Mouse (Mus musculus): ENCODE measurements around the gene Snap91. TPM values are rescaled to one million over a fixed set of nuclear protein-coding genes. Genes with fewer than 3 reads are reported as not detected.
A peak's percentile ranks its signal among the peaks of the same experiment; 100 is the strongest.

Gene Snap91
- polyA plus RNA-seq, 1 experiment from 2014 or later = 4.9 TPM

GRCm38 (mm10) chr9:86772897-86773296 lies 107.6 kb downstream of the Snap91 start:
- H3K27ac ChIP-seq (ENCODE audit: low read length) = no peak overlapping the region

GRCm38 (mm10) chr9:86766991-86767390 lies 113.5 kb downstream of the Snap91 start:
- no peak overlapping the region for H3K4me2 ChIP-seq (ENCODE audit: low read depth, low read length)
- H3K27me3 ChIP-seq (ENCODE audit: control insufficient read depth, insufficient read depth, low read depth, low read length) = no peaks in the 10 kb centered on the region
- WGBS = 45% methylated on average over 10 of the region's 10 CpGs
- H3K9ac ChIP-seq (ENCODE audit: low read length) = no peak overlapping the region
- no peak overlapping the region for H3K27ac ChIP-seq (ENCODE audit: low read length)
- no peaks in the 10 kb centered on the region for H3K36me3 ChIP-seq (ENCODE audit: control insufficient read depth, insufficient read depth, low read length)
- no peaks in the 10 kb centered on the region; the same call in 1 of the 2 replicates for H3K4me1 ChIP-seq (replicated peaks; ENCODE audit: control insufficient read depth, insufficient read depth, low read length)
- no peak for ATAC-seq (ENCODE audit: low read depth)
- H3K9me3 ChIP-seq (ENCODE audit: control insufficient read depth, low read length) = no peaks in the 10 kb centered on the region
- no peak overlapping the region for H3K4me3 ChIP-seq (ENCODE audit: low read length)

More at GRCm38 (mm10) chr9:86772897-86773296, 107.6 kb downstream of the Snap91 start:
- no peaks in the 10 kb centered on the region for H3K9me3 ChIP-seq (ENCODE audit: control insufficient read depth, low read length)
- H3K4me2 ChIP-seq (ENCODE audit: low read depth, low read length) = no peak overlapping the region
- H3K36me3 ChIP-seq (ENCODE audit: control insufficient read depth, insufficient read depth, low read length) = no peaks in the 10 kb centered on the region
- no peaks in the 10 kb centered on the region; the same call in 1 of the 2 replicates for H3K4me1 ChIP-seq (replicated peaks; ENCODE audit: control insufficient read depth, insufficient read depth, low read length)
- no peaks in the 10 kb centered on the region for H3K27me3 ChIP-seq (ENCODE audit: control insufficient read depth, insufficient read depth, low read depth, low read length)
- 77% methylated on average over 3 of the region's 3 CpGs for WGBS
- ATAC-seq (ENCODE audit: low read depth) = no peak
- no peak overlapping the region for H3K9ac ChIP-seq (ENCODE audit: low read length)
- no peak overlapping the region for H3K4me3 ChIP-seq (ENCODE audit: low read length)

- Histone ChIP-seq H3K27ac (ENCODE audit: low read length) (no peak overlapping the region), H3K27me3 (ENCODE audit: control insufficient read depth, insufficient read depth, low read depth, low read length) (no peaks in the 10 kb centered on the region), H3K36me3 (ENCODE audit: control insufficient read depth, insufficient read depth, low read length) (no peaks in the 10 kb centered on the region), H3K9me3 (ENCODE audit: control insufficient read depth, low read length) (no peaks in the 10 kb centered on the region), H3K4me3 (ENCODE audit: low read length) (no peak overlapping the region), H3K4me1 (replicated peaks; ENCODE audit: control insufficient read depth, insufficient read depth, low read length) (no peaks in the 10 kb centered on the region), H3K9ac (ENCODE audit: low read length) (no peak overlapping the region), H3K4me2 (ENCODE audit: low read depth, low read length) (no peak overlapping the region)
- 56% methylated on average over 2 of the region's 2 CpGs for WGBS
- ATAC-seq (ENCODE audit: low read depth) = no peak
Measured at GRCm38 (mm10) chr9:86764002-86764401, 116.5 kb downstream of the Snap91 start.

GRCm38 (mm10) chr9:86762477-86763376 lies 117.7 kb downstream of the Snap91 start:
- H3K9me3 ChIP-seq (ENCODE audit: control insufficient read depth, low read length) = no peaks in the 10 kb centered on the region
- H3K36me3 ChIP-seq (ENCODE audit: control insufficient read depth, insufficient read depth, low read length) = no peaks in the 10 kb centered on the region
- H3K4me1 ChIP-seq (replicated peaks; ENCODE audit: control insufficient read depth, insufficient read depth, low read length) = no peaks in the 10 kb centered on the region
- no peak overlapping the region for H3K9ac ChIP-seq (ENCODE audit: low read length)
- no peak overlapping the region for H3K4me2 ChIP-seq (ENCODE audit: low read depth, low read length)
- H3K4me3 ChIP-seq (ENCODE audit: low read length) = no peak overlapping the region
- no peak overlapping the region for H3K27ac ChIP-seq (ENCODE audit: low read length)
- no peak for ATAC-seq (ENCODE audit: low read depth)
- 37% methylated on average over 8 of the region's 8 CpGs for WGBS
- H3K27me3 ChIP-seq (ENCODE audit: control insufficient read depth, insufficient read depth, low read depth, low read length) = no peaks in the 10 kb centered on the region

GRCm38 (mm10) chr9:86745926-86746581 lies 134.4 kb downstream of the Snap91 start:
- no peaks in the 10 kb centered on the region for H3K27me3 ChIP-seq (ENCODE audit: control insufficient read depth, insufficient read depth, low read depth, low read length)
- no peaks in the 10 kb centered on the region for H3K36me3 ChIP-seq (ENCODE audit: control insufficient read depth, insufficient read depth, low read length)
- H3K27ac ChIP-seq (ENCODE audit: low read length) = no peak overlapping the region
- no peak overlapping the region for H3K9ac ChIP-seq (ENCODE audit: low read length)
- H3K4me2 ChIP-seq (ENCODE audit: low read depth, low read length) = peak overlapping the region; percentile 29; the same call in 1 of the 2 replicates
- H3K4me3 ChIP-seq (ENCODE audit: low read length) = no peak overlapping the region
- WGBS = 18% methylated on average over 13 of the region's 13 CpGs
- H3K4me1 ChIP-seq (replicated peaks; ENCODE audit: control insufficient read depth, insufficient read depth, low read length) = no peaks in the 10 kb centered on the region
- no peaks in the 10 kb centered on the region for H3K9me3 ChIP-seq (ENCODE audit: control insufficient read depth, low read length)
- ATAC-seq (ENCODE audit: low read depth) = peak; percentile 86

- H3K9ac ChIP-seq (ENCODE audit: low read length) = peak overlapping the region; percentile 25; the same call in 1 of the 2 replicates
- no peaks in the 10 kb centered on the region for H3K27me3 ChIP-seq (ENCODE audit: control insufficient read depth, insufficient read depth, low read depth, low read length)
- H3K4me3 ChIP-seq (ENCODE audit: low read length) = peak overlapping the region; percentile 31
- 25% methylated on average over 5 of the region's 5 CpGs for WGBS
- H3K36me3 ChIP-seq (ENCODE audit: control insufficient read depth, insufficient read depth, low read length) = no peaks in the 10 kb centered on the region
- H3K27ac ChIP-seq (ENCODE audit: low read length) = no peak overlapping the region
- H3K4me2 ChIP-seq (ENCODE audit: low read depth, low read length) = peak overlapping the region; percentile 39
- no peak for ATAC-seq (ENCODE audit: low read depth)
- no peaks in the 10 kb centered on the region for H3K4me1 ChIP-seq (replicated peaks; ENCODE audit: control insufficient read depth, insufficient read depth, low read length)
- no peaks in the 10 kb centered on the region for H3K9me3 ChIP-seq (ENCODE audit: control insufficient read depth, low read length)
Measured at GRCm38 (mm10) chr9:86744041-86744440, 136.4 kb downstream of the Snap91 start.

- Histone ChIP-seq H3K9ac (ENCODE audit: low read length) (peak within 1 kb of the TSS; percentile 25; the same call in 1 of the 2 replicates), H3K4me1 (replicated peaks; ENCODE audit: control insufficient read depth, insufficient read depth, low read length) (no peaks in the 10 kb centered on the region), H3K9me3 (ENCODE audit: control insufficient read depth, low read length) (no peaks in the 10 kb centered on the region), H3K36me3 (ENCODE audit: control insufficient read depth, insufficient read depth, low read length) (no peaks in the 10 kb centered on the region), H3K27me3 (ENCODE audit: control insufficient read depth, insufficient read depth, low read depth, low read length) (no peaks in the 10 kb centered on the region), H3K4me2 (ENCODE audit: low read depth, low read length) (peak within 1 kb of the TSS; percentile 39), H3K4me3 (ENCODE audit: low read length) (peak within 1 kb of the TSS; percentile 31), H3K27ac (ENCODE audit: low read length) (no peak within 1 kb of the TSS)
- WGBS = 4% methylated on average over 19 of the region's 19 CpGs
- ATAC-seq (ENCODE audit: low read depth) = peak; percentile 59
Measured at GRCm38 (mm10) chr9:86742959-86743911, 137.2 kb downstream of the Snap91 start, which contains the start of gene Prss35. TSS of gene Prss35 (plus strand) at chr9:86743649.

GRCm38 (mm10) chr9:86739971-86740370 lies 140.5 kb downstream of the Snap91 start:
- Histone ChIP-seq H3K27me3 (ENCODE audit: control insufficient read depth, insufficient read depth, low read depth, low read length) (no peaks in the 10 kb centered on the region), H3K9me3 (ENCODE audit: control insufficient read depth, low read length) (no peaks in the 10 kb centered on the region), H3K4me2 (ENCODE audit: low read depth, low read length) (no peak overlapping the region), H3K4me1 (replicated peaks; ENCODE audit: control insufficient read depth, insufficient read depth, low read length) (no peaks in the 10 kb centered on the region), H3K36me3 (ENCODE audit: control insufficient read depth, insufficient read depth, low read length) (no peaks in the 10 kb centered on the region), H3K9ac (ENCODE audit: low read length) (no peak overlapping the region), H3K4me3 (ENCODE audit: low read length) (no peak overlapping the region), H3K27ac (ENCODE audit: low read length) (no peak overlapping the region)
- ATAC-seq (ENCODE audit: low read depth) = no peak
- WGBS = 36% methylated on average over 3 of the region's 3 CpGs

All from lung, embryonic 16.5 days (tissue).